In genomic region chr9:51238741-51239385, GRCm38 (mm10) we compare ENCODE assay signal across 11 mouse cellular contexts. TPM values are rescaled to one million over a fixed set of nuclear protein-coding genes. Genes with fewer than 3 reads are reported as not detected.
DNase-seq lines count a peak whose midpoint lies in the region; ATAC-seq lines count a peak whose summit lies in the region.
"Had no signal": no experiment of that assay in that cellular context is flagged by ENCODE, and none has a peak within 500 bp of the region (broad histone marks: within the 10 kb centered on the region; RNA-seq: fewer than 3 reads in every experiment).

No protein-coding gene starts in this region.

- no peak overlapping the region for H3K27ac ChIP-seq in heart, embryonic 11.5 days (ENCODE audit: low read depth, low read length)
- H3K27ac ChIP-seq: gastrocnemius, adult 2 months; liver, embryonic 14.5 days had no signal

- intact Hi-C loops in left cerebral cortex, postnatal 14 days (cut with DNase I), result no loop called here

- H3K4me1 ChIP-seq in heart, embryonic 11.5 days (ENCODE audit: control insufficient read depth, insufficient read depth, low read length), result peaks cover 12% of the 10 kb centered on the region; the same call in 1 of the 2 replicates

- H3K36me3 ChIP-seq in heart, embryonic 11.5 days (ENCODE audit: control insufficient read depth, insufficient read depth, low read length), result no peaks in the 10 kb centered on the region

- no peak for ATAC-seq in heart, embryonic 11.5 days (replicated peaks; ENCODE audit: insufficient number of reproducible peaks, low FRiP score, low TSS enrichment)
- peak; percentile 84 for ATAC-seq in CD4-positive, CD25-positive, alpha-beta regulatory T cell, adult 4 months

- peak; percentile 83 for DNase-seq in heart, adult 11 months
- DNase-seq in frontal cortex, postnatal 36 days (ENCODE audit: low spot score in 2 of 2), result peak; percentile 72 to 74
- peak; percentile 66 to 87 for DNase-seq in left cerebral cortex, postnatal 14 days (ENCODE audit: low spot score in 2 of 2)
- DNase-seq in cerebellum, adult 9-10 months, result no peak
- DNase-seq in spleen, adult 18-20 months, result no peak
- no peak for DNase-seq in thymus, adult 18-20 months
- DNase-seq: gastrocnemius, adult 2 months had no signal

- H3K27me3 ChIP-seq in heart, embryonic 11.5 days (ENCODE audit: control insufficient read depth, insufficient read depth, low read length), result no peaks in the 10 kb centered on the region
- H3K27me3 ChIP-seq: CH12.LX had no signal

- H3K4me3 ChIP-seq in heart, embryonic 11.5 days (ENCODE audit: low read depth, low read length), result no peak overlapping the region
- H3K4me3 ChIP-seq: gastrocnemius, adult 2 months had no signal

- WGBS in heart, embryonic 11.5 days (ENCODE audit: insufficient replicate concordance), result 47% methylated on average over 12 of the region's 12 CpGs

- H3K4me2 ChIP-seq in heart, embryonic 11.5 days, result no peak overlapping the region

- no peaks in the 10 kb centered on the region for H3K9me3 ChIP-seq in heart, embryonic 11.5 days (replicated peaks; ENCODE audit: control insufficient read depth, low read length)

- no peak overlapping the region for H3K9ac ChIP-seq in heart, embryonic 11.5 days (ENCODE audit: low read depth, low read length)
- H3K9ac ChIP-seq: liver, embryonic 14.5 days had no signal

RNA-seq across cellular contexts. Expression of gene Pou2af1, which starts 25.4 kb away (rescaled TPM):
- 0.11 TPM in 1 of 2 replicates, not detected in the other for polyA plus RNA-seq in heart, embryonic 11.5 days (2014; fragmentation: Nextera tagmentation; extraction: Ambion mirVana)
- 1 to 10 TPM; 2.1 to 9.5 TPM for polyA plus RNA-seq in CD4-positive, CD25-positive, alpha-beta regulatory T cell, adult 4 months (2017; shearing (Covaris generic))
- total RNA-seq in left cerebral cortex, postnatal 14 days (2021), result not detected
- total RNA-seq: gastrocnemius, adult 2 months had no signal

RNA-seq across cellular contexts. Expression of gene Colca2, which starts 39.5 kb away (rescaled TPM):
- polyA plus RNA-seq in heart, embryonic 11.5 days (2014; fragmentation: Nextera tagmentation; extraction: Ambion mirVana), result 2.4 and 4.4 TPM in 2 replicates
- under 1 TPM in 1 of 2 experiments, not detected in 1; 0.26 TPM for polyA plus RNA-seq in CD4-positive, CD25-positive, alpha-beta regulatory T cell, adult 4 months (2017; shearing (Covaris generic))
- total RNA-seq in left cerebral cortex, postnatal 14 days (2021), result 1 to 10 TPM; 1.3 TPM
- total RNA-seq: CH12.LX had no signal

Comparison
In these comparisons a context has a peak if more than half of its experiments do, and no peak if none do; other contexts are left out.
1. DNase-seq: peak in heart, adult 11 months (single experiment), frontal cortex, postnatal 36 days (2 of 2) and left cerebral cortex, postnatal 14 days (2 of 2); none in cerebellum, adult 9-10 months (single experiment), spleen, adult 18-20 months (0 of 2) and thymus, adult 18-20 months (0 of 2).